ENCODE assay signal across 8 mouse cellular contexts in genomic region chr9:122027914-122028745, GRCm38 (mm10). TPM values are rescaled to one million over a fixed set of nuclear protein-coding genes. Genes with fewer than 3 reads are reported as not detected.
A peak's percentile ranks its signal among the peaks of the same experiment; 100 is the strongest.
DNase-seq lines count a peak whose midpoint lies in the region; ATAC-seq lines count a peak whose summit lies in the region.

No protein-coding gene starts in this region.

- H3K9me3 ChIP-seq in kidney, embryonic 15.5 days (replicated peaks), result no peaks in the 10 kb centered on the region

- ATAC-seq in kidney, embryonic 15.5 days (replicated peaks; ENCODE audit: low FRiP score), result peak; percentile 20; the same call in 1 of the 2 replicates
- no peak for ATAC-seq in megakaryocyte progenitor cell, adult 5-6 weeks (replicated peaks; ENCODE audit: poor library complexity)

- H3K36me3 ChIP-seq in kidney, embryonic 15.5 days, result no peaks in the 10 kb centered on the region

- peak overlapping the region; percentile 57 for H3K27ac ChIP-seq in kidney, embryonic 15.5 days

- H3K4me3 ChIP-seq in kidney, embryonic 15.5 days (replicated peaks), result no peak overlapping the region

- peaks cover 21% of the 10 kb centered on the region for H3K4me1 ChIP-seq in kidney, embryonic 15.5 days

- H3K27me3 ChIP-seq in kidney, embryonic 15.5 days, result no peaks in the 10 kb centered on the region

- H3K9ac ChIP-seq in kidney, embryonic 15.5 days, result no peak overlapping the region

- 68% methylated on average over 11 of the region's 11 CpGs for WGBS in kidney, embryonic 15.5 days

- DNase-seq in ovary, postnatal 36 days (ENCODE audit: low spot score), result peak; percentile 21
- DNase-seq in ovary, postnatal 10 days (ENCODE audit: low spot score), result no peak
- peak; percentile 95 for DNase-seq in heart, adult 8-10 months (ENCODE audit: low spot score)
- DNase-seq in lung, postnatal 4 days, result peak; percentile 74 to 76
- no peak for DNase-seq in right cerebral cortex, postnatal 14 days
- DNase-seq in right cerebral cortex, adult 18-20 months, result no peak

- H3K4me2 ChIP-seq in kidney, embryonic 15.5 days, result no peak overlapping the region

RNA-seq across cellular contexts. Expression of gene Pomgnt2, which starts 31.2 kb away (rescaled TPM):
- 10 to 100 TPM; 15.6 to 18.2 (median 16.7) TPM for total RNA-seq in heart, adult 8-10 months (2022)
- 14.7 and 17.1 TPM in 2 replicates for polyA plus RNA-seq in kidney, embryonic 15.5 days (2015; fragmentation: Nextera tagmentation; extraction: Ambion mirVana)
- 3.2 and 4.6 TPM in 2 replicates for total RNA-seq in megakaryocyte progenitor cell, adult 5-6 weeks (2015)
- total RNA-seq in megakaryocyte progenitor cell, adult 5-6 weeks (2017), result 4.9 and 6.7 TPM in 2 replicates

Comparison
In these comparisons a context has a peak if more than half of its experiments do, and no peak if none do; other contexts are left out.
1. DNase-seq: peak in ovary, postnatal 36 days (single experiment), heart, adult 8-10 months (single experiment) and lung, postnatal 4 days (2 of 2); none in ovary, postnatal 10 days (single experiment), right cerebral cortex, postnatal 14 days (single experiment) and right cerebral cortex, adult 18-20 months (single experiment).